Mouse (Mus musculus) bone marrow macrophage, adult 2 months (primary cell): ENCODE data around the gene Zfp759.

Experiments used
- CTCF ChIP-seq: IDR thresholded peaks from 2 replicates; pipeline ENCODE4 v1.5.1; 2012; ENCODE audit warnings: low read depth, mild to moderate bottlenecking, low read length, moderate library complexity
- POLR2A ChIP-seq: IDR thresholded peaks from 2 replicates; pipeline ENCODE4 v1.6.1; 2012; ENCODE audit warnings: mild to moderate bottlenecking, low read depth, low read length, borderline replicate concordance

DNA sequence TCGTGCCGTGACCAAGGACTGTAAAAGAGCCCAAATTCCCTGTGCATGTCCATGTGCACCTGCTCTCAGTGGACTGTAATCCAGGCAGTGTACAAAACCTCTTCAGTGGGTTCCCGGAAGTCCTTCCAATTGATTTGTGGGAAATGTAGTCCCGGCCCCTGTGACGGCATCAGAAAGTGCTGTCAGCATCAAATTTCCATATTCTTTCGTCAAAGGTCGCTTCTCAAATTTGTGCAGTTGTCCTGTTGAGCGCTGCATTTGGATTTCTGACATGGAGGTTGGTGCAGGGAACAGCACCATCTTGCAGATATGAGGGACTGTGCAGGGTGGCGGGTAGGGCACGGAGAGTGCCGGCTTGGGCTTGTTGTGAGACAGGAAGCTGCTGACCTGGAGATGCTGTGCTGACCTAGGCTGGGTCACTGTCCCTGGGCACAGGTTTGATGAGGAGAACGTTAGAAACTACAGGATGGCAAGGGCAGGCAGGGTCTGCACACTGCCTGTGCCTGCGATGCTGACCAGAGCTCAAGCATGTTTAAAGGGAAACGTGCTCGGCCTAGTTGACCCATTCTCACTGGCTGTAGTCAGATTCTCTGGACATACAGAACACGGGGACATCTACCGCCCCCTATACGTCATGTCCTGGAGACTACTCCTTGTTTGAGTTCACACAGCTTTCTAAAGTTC lies 6.7 kb downstream of the Zfp759 start:
- TF ChIP-seq CTCF (0 out of 2 replicates have a peak, but pooled peaks have one; percentile 14), POLR2A (no peak; the same call in 1 of the 2 replicates)
